Mouse (Mus musculus) heart, embryonic 14.5 days (tissue): ENCODE measurements around the gene Bco1. TPM values are rescaled to one million over a fixed set of nuclear protein-coding genes. Genes with fewer than 3 reads are reported as not detected.
A peak's percentile ranks its signal among the peaks of the same experiment; 100 is the strongest.

ENCODE experiments used
- ATAC-seq: fragments of 200-750 bp; cut with Nextera tagmentation; 2 replicates; pipeline ENCODE4 v1.8.0; 2017; ENCODE audit warnings: low read depth, moderate TSS enrichment; ENCODE audit not compliant: insufficient number of reproducible peaks, insufficient read depth, low FRiP score
- H3K27ac ChIP-seq, 2 experiments: fragments of 200-500 bp in 1 of 2; fragments of 300-500 bp in 1 of 2; sonication (generic) in 1 of 2; replicated peaks in 1 of 2; 2 replicates each; pipeline ENCODE4 v1.5.1; 2012 to 2014; ENCODE audit warnings: low read depth in 2 of 2, low read length in 2 of 2, control low read depth in 1 of 2, mild to moderate bottlenecking in 1 of 2, mixed read lengths in 1 of 2; ENCODE audit not compliant: control insufficient read depth in 1 of 2, insufficient read depth in 1 of 2
- H3K27me3 ChIP-seq: fragments of 300-500 bp; sonication (generic); 2 replicates; pipeline ENCODE4 v1.6.1; 2014; ENCODE audit warnings: mild to moderate bottlenecking, low read length, control low read depth; ENCODE audit not compliant: control insufficient read depth, insufficient read depth
- H3K36me3 ChIP-seq: fragments of 300-500 bp; sonication (generic); 2 replicates; pipeline ENCODE4 v1.6.1; 2014; ENCODE audit warnings: mild to moderate bottlenecking, control low read depth, low read length, mixed read lengths; ENCODE audit not compliant: control insufficient read depth, insufficient read depth
- H3K4me1 ChIP-seq, 2 experiments: fragments of 200-500 bp in 1 of 2; fragments of 300-500 bp in 1 of 2; sonication (generic) in 1 of 2; 2 replicates each; pipeline ENCODE4 v1.6.1; 2012 to 2014; ENCODE audit warnings: low read length in 2 of 2, control low read depth in 1 of 2, mixed read lengths in 1 of 2; ENCODE audit not compliant: control insufficient read depth in 2 of 2, insufficient read depth in 2 of 2
- H3K4me2 ChIP-seq: fragments of 300-500 bp; sonication (generic); 2 replicates; pipeline ENCODE4 v1.6.1; 2014; ENCODE audit warnings: mild to moderate bottlenecking, low read length
- H3K4me3 ChIP-seq, 2 experiments: fragments of 200-500 bp in 1 of 2; fragments of 300-500 bp in 1 of 2; sonication (generic) in 1 of 2; 2 replicates each; pipeline ENCODE4 v1.5.1; 2012 to 2014; ENCODE audit warnings: low read length in 2 of 2, mild to moderate bottlenecking in 2 of 2, control low read depth in 1 of 2, low read depth in 1 of 2, moderate library complexity in 1 of 2; ENCODE audit not compliant: control insufficient read depth in 1 of 2, insufficient read depth in 1 of 2
- H3K9ac ChIP-seq: fragments of 300-500 bp; sonication (generic); 2 replicates; pipeline ENCODE4 v1.6.1; 2014; ENCODE audit warnings: mild to moderate bottlenecking, low read length
- H3K9me3 ChIP-seq: fragments of 300-500 bp; sonication (generic); 2 replicates; pipeline ENCODE4 v1.6.1; 2016; ENCODE audit warnings: low read length, control low read depth; ENCODE audit not compliant: control insufficient read depth
- WGBS: fragments of 180-500 bp; shearing (Covaris S2); extraction: QIAGEN DNeasy Blood & Tissue Kit; methylation state at CpG from one replicate; pipeline ENCODE4 v1.1.7; 2014; 5-methylcytosine and 5-hydroxymethylcytosine counted together
- polyA plus RNA-seq: library from polyadenylated mRNA; unstranded; fragments of >200 nt; fragmentation: Nextera tagmentation; extraction: Ambion mirVana; gene quantifications from 2 replicates; pipeline ENCODE4 v1.2.1, GENCODE M21; 2014

Bco1 gene
- polyA plus RNA-seq, 1 experiment from 2014 or later: not detected

GRCm38 (mm10) chr8:117074350-117075182, 21.1 kb upstream of the Bco1 start:
- Histone ChIP-seq H3K27ac (no peak overlapping the region), H3K4me3 (no peak overlapping the region), H3K36me3 (no peaks in the 10 kb centered on the region), H3K9ac (no peak overlapping the region), H3K4me2 (no peak overlapping the region), H3K4me1 (0 out of 4 replicates have a peak, but pooled peaks cover 0 to 2% of the 10 kb centered on the region in 2 experiments), H3K9me3 (no peaks in the 10 kb centered on the region), H3K27me3 (no peaks in the 10 kb centered on the region; the same call in 1 of the 2 replicates)
- ATAC-seq: no peak
- WGBS: 49% methylated on average over 10 of the region's 10 CpGs

GRCm38 (mm10) chr8:117078367-117078926, 17.2 kb upstream of the Bco1 start:
- H3K4me2 ChIP-seq: no peak overlapping the region
- no peak overlapping the region for H3K9ac ChIP-seq
- H3K27ac ChIP-seq: no peak overlapping the region
- no peaks in the 10 kb centered on the region for H3K36me3 ChIP-seq
- H3K4me1 ChIP-seq: peaks cover 2 to 8% of the 10 kb centered on the region in 2 experiments; a peak in 1 of 4 replicates
- no peaks in the 10 kb centered on the region; the same call in 1 of the 2 replicates for H3K27me3 ChIP-seq
- no peaks in the 10 kb centered on the region for H3K9me3 ChIP-seq
- ATAC-seq: no peak
- 73% methylated on average over 7 of the region's 7 CpGs for WGBS
- H3K4me3 ChIP-seq: no peak overlapping the region

- WGBS: 87% methylated on average over 14 of the region's 14 CpGs
- H3K4me1 ChIP-seq: peaks cover 7 to 18% of the 10 kb centered on the region in 2 experiments
- no peaks in the 10 kb centered on the region; the same call in 1 of the 2 replicates for H3K27me3 ChIP-seq
- no peak overlapping the region for H3K9ac ChIP-seq
- no peak for ATAC-seq
- H3K4me3 ChIP-seq: no peak overlapping the region
- no peak overlapping the region for H3K4me2 ChIP-seq
- H3K27ac ChIP-seq: no peak overlapping the region
- no peaks in the 10 kb centered on the region for H3K9me3 ChIP-seq
- no peaks in the 10 kb centered on the region for H3K36me3 ChIP-seq
Observed at GRCm38 (mm10) chr8:117079652-117080051, 16.0 kb upstream of the Bco1 start.

- no peak for ATAC-seq
- H3K27me3 ChIP-seq: no peaks in the 10 kb centered on the region
- no peaks in the 10 kb centered on the region for H3K9me3 ChIP-seq
- 67% methylated on average over 8 of the region's 8 CpGs for WGBS
- no peak within 1 kb of the TSS for H3K4me3 ChIP-seq
- no peaks in the 10 kb centered on the region for H3K36me3 ChIP-seq
- H3K4me2 ChIP-seq: no peak within 1 kb of the TSS
- no peak within 1 kb of the TSS for H3K27ac ChIP-seq
- no peak within 1 kb of the TSS for H3K9ac ChIP-seq
- peaks cover 22 to 36% of the 10 kb centered on the region in 2 experiments for H3K4me1 ChIP-seq
Observed at GRCm38 (mm10) chr8:117082399-117082872, 13.2 kb upstream of the Bco1 start, which contains the start of gene Pkd1l2. Pkd1l2 (minus strand) TSS chr8:117082449.

GRCm38 (mm10) chr8:117082947-117083559, 12.6 kb upstream of the Bco1 start:
- H3K27me3 ChIP-seq: no peaks in the 10 kb centered on the region
- WGBS: 39% methylated on average over 9 of the region's 9 CpGs
- no peak overlapping the region for H3K4me2 ChIP-seq
- H3K27ac ChIP-seq: no peak overlapping the region
- no peak overlapping the region for H3K4me3 ChIP-seq
- no peaks in the 10 kb centered on the region for H3K36me3 ChIP-seq
- ATAC-seq: no peak
- H3K9me3 ChIP-seq: no peaks in the 10 kb centered on the region
- H3K9ac ChIP-seq: no peak overlapping the region
- peaks cover 22 to 36% of the 10 kb centered on the region in 2 experiments for H3K4me1 ChIP-seq

- no peak overlapping the region for H3K4me3 ChIP-seq
- peak overlapping the region; percentile 22; the same call in 1 of the 2 replicates for H3K9ac ChIP-seq
- H3K36me3 ChIP-seq: no peaks in the 10 kb centered on the region
- no peaks in the 10 kb centered on the region for H3K27me3 ChIP-seq
- H3K4me2 ChIP-seq: peak overlapping the region; percentile 37
- peak; percentile 75; the same call in 1 of the 2 replicates for ATAC-seq
- H3K27ac ChIP-seq: peak overlapping the region in 1 of 2 experiments; percentile 35; a peak in 3 of 4 replicates
- peaks cover 22 to 36% of the 10 kb centered on the region in 2 experiments for H3K4me1 ChIP-seq
- no peaks in the 10 kb centered on the region for H3K9me3 ChIP-seq
- 5% methylated on average over 8 of the region's 8 CpGs for WGBS
Observed at GRCm38 (mm10) chr8:117085521-117085920, 10.1 kb upstream of the Bco1 start.

GRCm38 (mm10) chr8:117087036-117087435, 8.6 kb upstream of the Bco1 start:
- no peak for ATAC-seq
- Histone ChIP-seq H3K4me1 (peaks cover 22 to 36% of the 10 kb centered on the region in 2 experiments), H3K9ac (no peak overlapping the region)

More at GRCm38 (mm10) chr8:117087036-117087435, 8.6 kb upstream of the Bco1 start:
- H3K9me3 ChIP-seq: no peaks in the 10 kb centered on the region
- H3K4me3 ChIP-seq: no peak overlapping the region
- H3K27ac ChIP-seq: no peak overlapping the region
- H3K27me3 ChIP-seq: no peaks in the 10 kb centered on the region
- no peaks in the 10 kb centered on the region for H3K36me3 ChIP-seq
- no peak overlapping the region for H3K4me2 ChIP-seq
